Mouse (Mus musculus) intestine, postnatal 0 days (tissue): ENCODE data around the gene Cdk14. TPM values are rescaled to one million over a fixed set of nuclear protein-coding genes. Genes with fewer than 3 reads are reported as not detected.

Experiments
- ATAC-seq: fragments of 200-750 bp; cut with Nextera tagmentation; 2 replicates; pipeline ENCODE4 v1.8.0; 2017; ENCODE audit warnings: mild to moderate bottlenecking, moderate TSS enrichment, moderate library complexity
- H3K27ac ChIP-seq: fragments of 300-500 bp; sonication (generic); 2 replicates; pipeline ENCODE4 v1.5.1; 2014; ENCODE audit warnings: mild to moderate bottlenecking, low read depth, low read length, moderate library complexity
- H3K27me3 ChIP-seq: fragments of 300-500 bp; sonication (generic); replicated peaks from 2 replicates; pipeline ENCODE4 v1.6.1; 2014; ENCODE audit warnings: low read length, mixed read lengths; ENCODE audit not compliant: control insufficient read depth, insufficient read depth
- H3K36me3 ChIP-seq: fragments of 300-500 bp; sonication (generic); 2 replicates; pipeline ENCODE4 v1.6.1; 2014; ENCODE audit warnings: mild to moderate bottlenecking, moderate library complexity; ENCODE audit not compliant: control insufficient read depth, insufficient read depth
- H3K4me1 ChIP-seq: fragments of 300-500 bp; sonication (generic); replicated peaks from 2 replicates; pipeline ENCODE4 v1.6.1; 2014; ENCODE audit warnings: antibody characterized with exemption, low read length, mixed read lengths; ENCODE audit not compliant: control insufficient read depth, insufficient read depth
- H3K4me2 ChIP-seq: fragments of 300-500 bp; sonication (generic); replicated peaks from 2 replicates; pipeline ENCODE4 v1.6.1; 2014; ENCODE audit warnings: low read depth, mild to moderate bottlenecking, moderate library complexity
- H3K4me3 ChIP-seq: fragments of 300-500 bp; sonication (generic); 2 replicates; pipeline ENCODE4 v1.5.1; 2014; ENCODE audit warnings: low read depth, low read length
- H3K9ac ChIP-seq: fragments of 300-500 bp; sonication (generic); 2 replicates; pipeline ENCODE4 v1.6.1; 2014; ENCODE audit warnings: mild to moderate bottlenecking, low read depth, low read length
- H3K9me3 ChIP-seq: fragments of 300-500 bp; sonication (generic); 2 replicates; pipeline ENCODE4 v1.6.1; 2016; ENCODE audit warnings: mixed run types; ENCODE audit not compliant: control insufficient read depth
- CTCF ChIP-seq: sonication (generic); IDR thresholded peaks from 2 replicates; pipeline ENCODE4 v1.5.1; 2016; ENCODE audit warnings: low read depth, mild to moderate bottlenecking, control low read depth, antibody characterized with exemption, moderate library complexity
- WGBS: fragments of 180-500 bp; shearing (Covaris S2); extraction: QIAGEN DNeasy Blood & Tissue Kit; methylation state at CpG from one replicate; pipeline ENCODE4 v1.1.7; 2014; 5-methylcytosine and 5-hydroxymethylcytosine counted together
- polyA plus RNA-seq: library from polyadenylated mRNA; unstranded; fragments of >200 nt; fragmentation: Nextera tagmentation; extraction: Ambion mirVana; gene quantifications from 2 replicates; pipeline ENCODE4 v1.2.1, GENCODE M21; 2015

The Cdk14 gene
- polyA plus RNA-seq, 1 experiment from 2014 or later = 4.4 TPM

DNA sequence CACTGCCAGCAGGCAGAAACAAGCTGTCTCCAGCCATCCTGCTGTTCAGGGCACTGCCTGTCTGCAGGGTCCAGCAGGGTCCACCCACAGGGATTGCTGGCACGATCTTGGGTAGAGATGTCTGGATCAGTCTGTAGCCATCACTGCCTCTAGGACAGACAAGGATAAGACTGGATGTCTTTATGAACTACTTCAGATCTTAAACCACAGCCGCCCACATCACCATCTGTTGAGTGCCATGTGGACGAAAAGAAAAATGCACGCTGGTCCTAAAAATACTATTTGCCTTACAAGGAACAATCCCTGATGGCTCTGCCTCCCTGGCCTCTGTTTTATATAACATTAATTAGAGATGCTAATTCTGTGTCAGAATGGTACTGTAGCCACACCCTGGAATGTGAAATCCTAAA is 426.9 kb downstream of the Cdk14 start:
- Histone ChIP-seq H3K27me3 (no peaks in the 10 kb centered on the region), H3K4me1 (no peaks in the 10 kb centered on the region), H3K9ac (no peak overlapping the region), H3K9me3 (no peaks in the 10 kb centered on the region), H3K4me2 (no peak overlapping the region), H3K27ac (no peak overlapping the region), H3K36me3 (no peaks in the 10 kb centered on the region), H3K4me3 (no peak overlapping the region)
- ATAC-seq = no peak
- no peak for TF ChIP-seq CTCF
- WGBS = 84% methylated on average over 4 of the region's 4 CpGs

DNA sequence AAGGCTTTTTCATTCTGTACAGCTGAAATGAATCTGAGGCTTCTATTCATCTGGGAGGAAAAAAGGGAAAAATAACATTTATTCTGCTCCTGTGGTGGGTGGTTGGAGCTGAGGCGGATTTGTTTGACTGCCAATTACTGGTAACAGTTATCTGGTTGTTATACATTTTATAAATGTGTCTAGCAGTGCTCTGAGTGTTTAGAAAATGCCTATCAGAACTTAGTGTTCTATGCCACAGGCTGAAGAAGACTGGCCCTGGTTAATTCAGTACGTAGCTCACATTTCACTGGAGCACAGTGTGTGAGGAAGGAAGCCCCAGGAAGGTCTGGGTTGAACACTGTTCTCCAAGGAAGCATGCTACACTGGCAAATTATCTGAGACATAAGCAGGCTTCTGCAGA is 429.1 kb downstream of the Cdk14 start:
- Histone ChIP-seq H3K9ac (no peak overlapping the region), H3K9me3 (no peaks in the 10 kb centered on the region), H3K27me3 (no peaks in the 10 kb centered on the region), H3K4me2 (no peak overlapping the region), H3K27ac (no peak overlapping the region), H3K4me3 (no peak overlapping the region), H3K36me3 (no peaks in the 10 kb centered on the region), H3K4me1 (no peaks in the 10 kb centered on the region)
- WGBS = 83% methylated on average over 2 of the region's 2 CpGs
- TF ChIP-seq CTCF = no peak
- no peak for ATAC-seq

DNA sequence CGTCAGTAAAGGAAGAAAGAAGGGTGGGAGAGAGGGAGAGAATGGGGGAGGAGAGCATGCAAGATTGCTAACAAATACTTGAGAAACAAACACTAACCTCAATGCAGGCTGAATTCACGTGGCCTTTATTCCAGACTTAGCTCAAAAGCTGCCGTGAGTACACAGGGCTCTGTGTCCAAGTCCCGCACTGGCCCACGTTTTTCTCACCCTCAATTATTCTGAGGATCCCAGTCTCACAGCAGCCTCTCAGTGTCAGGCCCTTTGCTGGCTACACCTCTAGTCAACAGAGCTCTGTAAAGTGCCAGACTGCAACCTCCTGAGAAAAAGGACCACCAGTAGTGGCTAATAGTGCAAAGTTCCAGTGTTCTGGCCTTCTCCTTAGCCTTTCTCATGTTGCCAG is 429.9 kb downstream of the Cdk14 start:
- 84% methylated on average over 5 of the region's 5 CpGs for WGBS

DNA sequence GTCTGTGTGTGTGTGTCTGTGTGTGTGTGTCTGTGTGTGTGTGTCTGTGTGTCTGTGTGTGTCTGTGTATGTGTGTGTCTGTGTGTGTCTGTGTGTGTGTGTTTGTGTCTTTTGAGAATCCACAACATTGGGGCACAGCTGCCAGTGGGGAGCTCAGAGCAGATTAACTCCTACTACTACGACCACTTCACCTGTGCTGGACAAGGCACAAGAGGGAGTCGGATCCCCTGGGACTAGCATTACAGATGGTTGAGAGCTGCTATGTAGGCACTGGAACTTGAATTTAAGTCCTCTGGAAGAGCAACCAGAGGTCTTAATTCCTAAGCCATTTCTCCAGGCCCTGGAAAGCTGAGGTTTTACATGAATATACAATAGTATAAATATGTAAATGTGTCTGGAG is 433.9 kb downstream of the Cdk14 start:
- no peak overlapping the region for H3K27ac ChIP-seq
- ATAC-seq = no peak
- H3K36me3 ChIP-seq = no peaks in the 10 kb centered on the region
- no peak overlapping the region for H3K9ac ChIP-seq
- no peaks in the 10 kb centered on the region for H3K27me3 ChIP-seq
- H3K4me1 ChIP-seq = no peaks in the 10 kb centered on the region
- 78% methylated on average over 2 of the region's 2 CpGs for WGBS
- H3K9me3 ChIP-seq = no peaks in the 10 kb centered on the region
- no peak overlapping the region for H3K4me2 ChIP-seq
- TF ChIP-seq CTCF = no peak
- H3K4me3 ChIP-seq = no peak overlapping the region

More for the DNA sequence above, 429.9 kb downstream of the Cdk14 start:
- no peak for ATAC-seq
- no peaks in the 10 kb centered on the region for H3K27me3 ChIP-seq
- no peak for TF ChIP-seq CTCF
- H3K36me3 ChIP-seq = no peaks in the 10 kb centered on the region
- H3K27ac ChIP-seq = no peak overlapping the region
- no peak overlapping the region for H3K9ac ChIP-seq
- no peaks in the 10 kb centered on the region for H3K9me3 ChIP-seq
- no peaks in the 10 kb centered on the region for H3K4me1 ChIP-seq
- H3K4me2 ChIP-seq = no peak overlapping the region
- H3K4me3 ChIP-seq = no peak overlapping the region

DNA sequence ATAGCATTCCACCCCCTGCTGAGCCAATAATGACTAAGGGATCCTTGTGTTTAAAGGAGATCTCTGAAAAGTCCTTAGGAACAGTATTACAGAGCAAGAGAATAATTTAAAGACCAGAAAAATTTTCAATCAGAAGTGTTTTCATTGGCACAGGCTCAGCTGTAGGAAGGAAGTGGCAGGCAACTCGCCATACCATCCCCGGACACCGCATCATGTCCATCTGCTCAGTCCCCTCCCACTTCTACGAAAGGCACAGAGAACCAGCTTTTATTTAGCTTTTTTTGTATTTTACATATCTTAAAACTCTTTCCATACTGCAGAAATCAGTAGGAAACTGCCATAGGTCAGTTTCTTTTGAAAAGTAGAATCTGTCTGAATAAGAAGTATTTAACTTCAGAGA is 440.6 kb downstream of the Cdk14 start:
- Histone ChIP-seq H3K27me3 (no peaks in the 10 kb centered on the region), H3K27ac (no peak overlapping the region), H3K4me3 (no peak overlapping the region), H3K4me1 (no peaks in the 10 kb centered on the region), H3K36me3 (no peaks in the 10 kb centered on the region), H3K9me3 (no peaks in the 10 kb centered on the region), H3K4me2 (no peak overlapping the region), H3K9ac (no peak overlapping the region)
- ATAC-seq = no peak
- TF ChIP-seq CTCF = no peak
- WGBS = 83% methylated on average over 4 of the region's 4 CpGs

DNA sequence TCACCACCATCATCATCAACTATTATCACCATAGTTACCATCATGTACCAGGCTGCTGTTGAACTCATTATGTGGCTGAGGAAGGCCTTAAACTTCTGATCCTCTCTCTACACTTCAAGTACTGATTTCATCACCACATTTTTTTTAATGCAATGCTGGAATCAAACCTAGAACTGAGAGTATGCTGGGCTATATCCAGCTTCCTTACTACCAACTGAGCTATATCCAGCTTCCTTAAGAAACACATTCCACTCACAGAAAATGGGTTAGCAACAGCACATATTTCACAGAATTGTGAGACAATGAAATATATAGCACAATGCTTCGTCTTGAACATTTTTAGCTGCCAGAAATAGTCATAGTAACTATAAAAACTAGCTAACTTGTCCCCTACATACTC is 446.7 kb downstream of the Cdk14 start:
- Histone ChIP-seq H3K9ac (no peak overlapping the region), H3K27me3 (no peaks in the 10 kb centered on the region), H3K9me3 (no peaks in the 10 kb centered on the region), H3K36me3 (no peaks in the 10 kb centered on the region), H3K4me3 (no peak overlapping the region), H3K4me2 (no peak overlapping the region), H3K4me1 (no peaks in the 10 kb centered on the region), H3K27ac (no peak overlapping the region)
- 84% methylated on average over 1 of the region's 1 CpGs for WGBS
- no peak for TF ChIP-seq CTCF
- no peak for ATAC-seq

DNA sequence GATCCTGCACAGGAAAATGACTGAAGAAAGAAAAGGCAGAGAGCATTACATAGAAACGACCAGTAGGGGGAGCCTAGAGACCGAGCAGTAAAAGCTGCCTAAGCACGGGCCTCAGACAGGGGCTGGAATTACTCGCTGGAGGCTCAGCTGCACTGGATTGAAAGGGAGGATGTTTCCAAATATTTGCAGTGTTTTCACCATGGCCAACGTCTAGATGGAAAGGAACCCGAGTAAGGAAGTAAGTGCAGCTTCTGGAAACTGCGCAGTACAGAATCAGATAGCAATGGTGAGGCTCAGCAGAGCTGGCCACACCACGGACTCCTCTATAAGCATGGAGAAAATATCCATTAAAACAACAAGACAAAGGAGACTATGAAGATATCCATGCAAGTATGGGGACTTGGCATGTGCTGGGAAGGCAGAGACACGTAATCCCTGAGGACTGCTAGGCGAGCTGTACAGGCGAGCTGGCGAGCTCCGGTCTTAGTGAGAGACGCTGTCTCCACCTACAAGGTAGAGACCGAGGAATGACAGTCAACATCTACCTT is 458.0 kb downstream of the Cdk14 start:
- Histone ChIP-seq H3K4me2 (no peak overlapping the region), H3K36me3 (no peaks in the 10 kb centered on the region), H3K9ac (no peak overlapping the region), H3K9me3 (no peaks in the 10 kb centered on the region), H3K27me3 (no peaks in the 10 kb centered on the region), H3K4me3 (no peak overlapping the region), H3K4me1 (no peaks in the 10 kb centered on the region), H3K27ac (no peak overlapping the region)
- TF ChIP-seq CTCF = peak; percentile 98
- WGBS = 51% methylated on average over 15 of the region's 15 CpGs
- ATAC-seq = peak; percentile 60; the same call in 1 of the 2 replicates
